Mouse (Mus musculus): ENCODE data around the gene Fh1. TPM values are rescaled to one million over a fixed set of nuclear protein-coding genes. Genes with fewer than 3 reads are reported as not detected.

The Fh1 gene
- polyA plus RNA-seq, 1 experiment from 2014 or later = 82.6 TPM

DNA sequence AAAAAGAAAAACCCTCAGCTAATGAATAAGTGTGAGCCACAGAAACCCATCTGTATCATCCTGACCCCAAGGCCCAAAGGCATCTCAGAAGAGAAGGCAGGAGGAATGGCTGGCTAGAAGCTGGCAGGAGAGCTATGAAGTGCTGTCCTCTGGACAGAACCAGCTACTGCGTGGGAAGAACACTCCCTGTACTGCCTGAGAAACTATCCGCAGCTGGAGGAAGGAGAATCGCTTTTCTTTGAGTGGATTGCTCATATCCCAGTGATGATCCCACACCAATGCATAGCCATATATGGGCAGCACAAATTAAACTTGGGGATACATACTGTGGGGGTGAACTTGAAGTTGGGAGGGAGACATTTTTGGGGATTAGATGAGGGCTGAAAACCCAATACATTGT, 16.7 kb downstream of the Fh1 start:
- H3K9ac ChIP-seq (replicated peaks) = no peak overlapping the region
- ATAC-seq (ENCODE audit: low FRiP score, low read depth) = no peak
- 99% methylated on average over 3 of the region's 3 CpGs for WGBS
- H3K36me3 ChIP-seq = peaks cover 76% of the 10 kb centered on the region
- no peaks in the 10 kb centered on the region for H3K4me1 ChIP-seq
- no peak overlapping the region for H3K4me3 ChIP-seq
- no peaks in the 10 kb centered on the region for H3K9me3 ChIP-seq
- H3K27me3 ChIP-seq = no peaks in the 10 kb centered on the region
- H3K27ac ChIP-seq (replicated peaks) = no peak overlapping the region
- H3K4me2 ChIP-seq (replicated peaks) = no peak overlapping the region

- H3K27me3 ChIP-seq = no peaks in the 10 kb centered on the region
- peaks cover 72% of the 10 kb centered on the region for H3K36me3 ChIP-seq
- ATAC-seq (ENCODE audit: low FRiP score, low read depth) = no peak
- H3K4me1 ChIP-seq = no peaks in the 10 kb centered on the region
- H3K4me3 ChIP-seq = no peak overlapping the region
- H3K9ac ChIP-seq (replicated peaks) = no peak overlapping the region
- no peaks in the 10 kb centered on the region for H3K9me3 ChIP-seq
- H3K27ac ChIP-seq (replicated peaks) = no peak overlapping the region
- no peak overlapping the region for H3K4me2 ChIP-seq (replicated peaks)
- WGBS = 87% methylated on average over 18 of the region's 18 CpGs
Observed at GRCm38 (mm10) chr1:175607838-175608585, 17.4 kb downstream of the Fh1 start.

DNA sequence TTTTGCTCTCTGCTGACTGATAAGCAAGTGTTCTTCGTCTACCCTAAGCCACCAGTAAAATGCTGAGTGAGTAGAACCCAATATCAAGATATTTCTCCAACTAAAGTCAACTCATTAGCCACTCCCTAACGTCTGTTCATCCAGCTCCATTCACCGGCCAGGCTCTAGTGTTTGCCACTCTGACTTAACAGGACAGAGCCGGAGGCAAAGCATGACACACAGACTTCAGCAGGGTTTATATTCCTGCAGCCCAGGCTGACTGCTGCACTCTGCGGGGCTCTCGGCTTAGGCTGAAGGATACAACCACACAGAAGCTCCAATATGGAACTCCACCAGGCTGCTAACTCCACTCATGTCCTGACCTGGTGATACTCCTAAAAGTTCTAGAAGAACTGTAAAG, 18.1 kb downstream of the Fh1 start:
- Histone ChIP-seq H3K4me3 (no peak overlapping the region), H3K9me3 (no peaks in the 10 kb centered on the region), H3K27ac (replicated peaks) (no peak overlapping the region), H3K27me3 (no peaks in the 10 kb centered on the region), H3K9ac (replicated peaks) (no peak overlapping the region), H3K36me3 (peaks cover 74% of the 10 kb centered on the region), H3K4me1 (no peaks in the 10 kb centered on the region), H3K4me2 (replicated peaks) (no peak overlapping the region)
- 90% methylated on average over 6 of the region's 6 CpGs for WGBS
- no peak for ATAC-seq (ENCODE audit: low FRiP score, low read depth)

DNA sequence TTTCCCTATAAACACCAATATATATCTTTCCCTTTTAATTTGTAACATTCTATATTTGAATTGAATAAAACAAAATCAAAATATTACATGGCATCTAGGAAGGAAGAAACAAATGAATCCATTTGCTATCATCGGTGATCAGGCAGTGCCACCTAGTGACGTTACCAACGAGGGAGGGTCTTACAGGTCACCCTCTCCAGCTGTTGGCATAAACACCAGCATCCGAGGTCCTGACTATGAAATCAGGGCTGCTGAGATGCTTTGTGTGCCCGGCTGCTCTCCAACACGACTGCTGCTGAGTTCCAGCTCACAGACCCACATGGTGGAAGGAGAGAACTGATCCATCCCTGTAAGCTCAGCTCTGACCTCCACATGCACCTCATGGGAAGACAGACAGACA, 22.0 kb downstream of the Fh1 start:
- ATAC-seq (ENCODE audit: low FRiP score, low read depth) = no peak; the same call in 1 of the 2 replicates
- peaks cover 52% of the 10 kb centered on the region for H3K36me3 ChIP-seq

DNA sequence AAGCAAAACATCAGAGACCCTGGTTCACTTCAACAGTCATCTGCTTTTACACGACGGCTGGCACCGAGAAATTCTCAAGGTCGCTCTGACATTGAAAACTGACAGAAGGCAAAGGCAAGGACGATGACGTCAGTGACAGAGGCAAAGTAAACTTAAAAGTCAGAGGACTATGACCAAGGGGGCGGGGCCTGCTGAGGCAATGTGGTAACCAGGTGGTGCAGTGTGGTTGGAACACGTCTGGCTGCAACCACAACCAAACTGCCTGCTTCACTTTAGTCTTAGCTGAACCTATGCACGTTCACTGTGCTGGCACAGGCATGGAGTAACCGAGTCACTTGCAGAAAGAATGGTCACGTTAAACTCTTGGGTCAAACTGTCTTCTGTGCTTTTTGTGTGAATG, 23.2 kb downstream of the Fh1 start:
- no peak overlapping the region for H3K4me3 ChIP-seq
- ATAC-seq (ENCODE audit: low FRiP score, low read depth) = no peak
- no peak overlapping the region for H3K9ac ChIP-seq (replicated peaks)
- H3K9me3 ChIP-seq = no peaks in the 10 kb centered on the region
- H3K4me1 ChIP-seq = no peaks in the 10 kb centered on the region
- no peak overlapping the region for H3K4me2 ChIP-seq (replicated peaks)
- H3K27ac ChIP-seq (replicated peaks) = no peak overlapping the region
- H3K27me3 ChIP-seq = no peaks in the 10 kb centered on the region
- peaks cover 40% of the 10 kb centered on the region for H3K36me3 ChIP-seq
- 93% methylated on average over 11 of the region's 11 CpGs for WGBS

More for the DNA sequence above, 22.0 kb downstream of the Fh1 start:
- no peak overlapping the region for H3K4me3 ChIP-seq
- H3K27ac ChIP-seq (replicated peaks) = no peak overlapping the region
- no peaks in the 10 kb centered on the region for H3K27me3 ChIP-seq
- H3K4me1 ChIP-seq = no peaks in the 10 kb centered on the region
- no peak overlapping the region for H3K4me2 ChIP-seq (replicated peaks)
- H3K9ac ChIP-seq (replicated peaks) = no peak overlapping the region
- WGBS = 72% methylated on average over 6 of the region's 6 CpGs
- no peaks in the 10 kb centered on the region for H3K9me3 ChIP-seq

DNA sequence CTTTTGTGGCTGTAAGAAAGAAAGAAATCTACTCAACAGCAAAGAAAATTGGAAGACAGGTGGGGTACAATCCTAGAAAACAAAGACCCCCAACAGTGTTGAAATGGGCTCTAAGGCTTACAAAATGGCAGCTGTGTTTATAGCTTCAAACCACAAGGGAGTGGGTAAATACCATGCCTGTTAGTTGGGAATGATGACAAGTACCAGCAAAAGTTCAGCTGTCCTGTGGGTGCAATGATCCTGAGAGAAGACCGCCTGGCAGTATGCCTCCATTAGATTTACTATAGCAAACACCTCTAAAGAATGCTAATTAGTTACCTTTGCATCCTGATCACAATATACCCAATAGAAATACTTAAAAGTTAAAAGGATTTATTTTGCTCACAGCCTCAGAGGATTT, 32.6 kb downstream of the Fh1 start:
- 81% methylated on average over 1 of the region's 1 CpGs for WGBS
- no peaks in the 10 kb centered on the region for H3K27me3 ChIP-seq
- no peak overlapping the region for H3K9ac ChIP-seq (replicated peaks)
- H3K9me3 ChIP-seq = no peaks in the 10 kb centered on the region
- H3K4me1 ChIP-seq = no peaks in the 10 kb centered on the region
- no peaks in the 10 kb centered on the region for H3K36me3 ChIP-seq
- no peak for ATAC-seq (ENCODE audit: low FRiP score, low read depth)
- H3K27ac ChIP-seq (replicated peaks) = no peak overlapping the region
- no peak overlapping the region for H3K4me3 ChIP-seq
- no peak overlapping the region for H3K4me2 ChIP-seq (replicated peaks)

GRCm38 (mm10) chr1:175586656-175587055, 38.8 kb downstream of the Fh1 start:
- no peak overlapping the region for H3K4me3 ChIP-seq
- no peak overlapping the region for H3K4me2 ChIP-seq (replicated peaks)
- H3K9me3 ChIP-seq = no peaks in the 10 kb centered on the region
- no peaks in the 10 kb centered on the region for H3K27me3 ChIP-seq
- H3K4me1 ChIP-seq = no peaks in the 10 kb centered on the region
- WGBS = 89% methylated on average over 5 of the region's 5 CpGs
- H3K36me3 ChIP-seq = no peaks in the 10 kb centered on the region
- H3K27ac ChIP-seq (replicated peaks) = no peak overlapping the region
- H3K9ac ChIP-seq (replicated peaks) = no peak overlapping the region
- ATAC-seq (ENCODE audit: low FRiP score, low read depth) = no peak

GRCm38 (mm10) chr1:175585267-175585666, 40.2 kb downstream of the Fh1 start:
- Histone ChIP-seq H3K4me2 (replicated peaks) (no peak overlapping the region), H3K4me3 (no peak overlapping the region), H3K4me1 (no peaks in the 10 kb centered on the region), H3K9me3 (no peaks in the 10 kb centered on the region), H3K27me3 (no peaks in the 10 kb centered on the region), H3K27ac (replicated peaks) (no peak overlapping the region), H3K36me3 (no peaks in the 10 kb centered on the region), H3K9ac (replicated peaks) (no peak overlapping the region)
- no peak for ATAC-seq (ENCODE audit: low FRiP score, low read depth)
- WGBS = 85% methylated on average over 2 of the region's 2 CpGs

DNA sequence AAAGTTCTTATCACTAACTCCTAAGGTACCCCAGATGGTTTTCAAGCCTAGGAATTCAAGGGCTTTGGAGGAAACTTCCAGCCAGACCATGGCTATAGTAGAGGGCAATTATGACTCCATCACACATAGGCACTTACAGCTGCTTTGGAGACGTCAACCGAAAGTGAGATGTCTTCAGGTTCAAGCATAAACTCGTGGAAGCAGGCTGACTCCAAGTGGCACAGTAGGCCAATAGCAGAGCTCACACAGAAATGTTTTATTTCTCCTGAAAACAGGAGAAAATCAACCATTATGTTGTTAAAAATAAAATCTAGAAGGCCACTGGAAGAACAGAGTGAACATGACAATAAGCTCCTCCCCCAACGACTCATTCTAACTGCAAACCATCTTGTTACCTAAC, 42.6 kb downstream of the Fh1 start:
- Histone ChIP-seq H3K9ac (replicated peaks) (no peak overlapping the region), H3K4me1 (no peaks in the 10 kb centered on the region), H3K4me3 (no peak overlapping the region), H3K36me3 (no peaks in the 10 kb centered on the region), H3K27me3 (no peaks in the 10 kb centered on the region), H3K9me3 (no peaks in the 10 kb centered on the region), H3K27ac (replicated peaks) (no peak overlapping the region), H3K4me2 (replicated peaks) (no peak overlapping the region)
- no peak for ATAC-seq (ENCODE audit: low FRiP score, low read depth)
- WGBS = 80% methylated on average over 4 of the region's 4 CpGs

DNA sequence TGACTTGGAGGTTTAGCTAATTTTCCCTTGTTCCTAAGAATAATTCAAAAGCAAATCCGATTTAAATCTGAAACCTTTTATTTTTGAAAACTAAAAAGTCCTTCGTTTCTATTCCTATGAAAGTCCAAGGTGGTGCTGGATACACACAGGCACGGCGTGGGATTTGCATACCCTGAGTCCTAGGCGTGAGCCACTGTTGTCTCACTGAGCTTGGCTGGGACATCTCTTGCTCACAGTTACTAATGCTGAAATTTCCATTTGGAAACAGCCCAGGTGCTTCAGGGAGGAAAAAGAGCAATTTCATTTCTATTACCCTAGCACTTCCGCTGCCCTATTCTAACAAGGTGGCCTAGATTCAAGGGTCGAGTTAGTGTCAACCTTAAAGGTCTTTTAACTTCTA, 45.1 kb downstream of the Fh1 start:
- no peaks in the 10 kb centered on the region for H3K27me3 ChIP-seq
- H3K27ac ChIP-seq (replicated peaks) = no peak overlapping the region
- no peaks in the 10 kb centered on the region for H3K9me3 ChIP-seq
- H3K4me2 ChIP-seq (replicated peaks) = no peak overlapping the region
- no peak overlapping the region for H3K4me3 ChIP-seq
- no peaks in the 10 kb centered on the region for H3K4me1 ChIP-seq
- H3K36me3 ChIP-seq = no peaks in the 10 kb centered on the region
- no peak for ATAC-seq (ENCODE audit: low FRiP score, low read depth)
- WGBS = 91% methylated on average over 7 of the region's 7 CpGs
- no peak overlapping the region for H3K9ac ChIP-seq (replicated peaks)

- WGBS = 87% methylated on average over 9 of the region's 9 CpGs
- Histone ChIP-seq H3K27me3 (no peaks in the 10 kb centered on the region), H3K9ac (replicated peaks) (no peak overlapping the region), H3K27ac (replicated peaks) (no peak overlapping the region), H3K36me3 (no peaks in the 10 kb centered on the region), H3K4me1 (no peaks in the 10 kb centered on the region), H3K4me2 (replicated peaks) (no peak overlapping the region), H3K9me3 (no peaks in the 10 kb centered on the region), H3K4me3 (no peak overlapping the region)
- ATAC-seq (ENCODE audit: low FRiP score, low read depth) = no peak
Observed at GRCm38 (mm10) chr1:175579598-175580235, 45.7 kb downstream of the Fh1 start.

- H3K4me2 ChIP-seq (replicated peaks) = no peak overlapping the region
- ATAC-seq (ENCODE audit: low FRiP score, low read depth) = no peak
- H3K4me1 ChIP-seq = no peaks in the 10 kb centered on the region
- 81% methylated on average over 2 of the region's 2 CpGs for WGBS
- H3K27me3 ChIP-seq = no peaks in the 10 kb centered on the region
- no peak overlapping the region for H3K4me3 ChIP-seq
- no peak overlapping the region for H3K9ac ChIP-seq (replicated peaks)
- H3K9me3 ChIP-seq = no peaks in the 10 kb centered on the region
- H3K36me3 ChIP-seq = no peaks in the 10 kb centered on the region
- no peak overlapping the region for H3K27ac ChIP-seq (replicated peaks)
Observed at GRCm38 (mm10) chr1:175578425-175579096, 46.9 kb downstream of the Fh1 start.
